Mouse (Mus musculus): ENCODE data around the gene Epb41.

Gene Epb41

GRCm38 (mm10) chr4:131920141-131920594 is 155.0 kb downstream of the Epb41 start:
- DNase-seq (ENCODE audit: low spot score in 2 of 2) = no peak

- no peak for DNase-seq (ENCODE audit: low spot score in 2 of 2)
These were observed 155.5 kb downstream of the Epb41 start for GRCm38 (mm10) chr4:131919506-131920140.

DNA sequence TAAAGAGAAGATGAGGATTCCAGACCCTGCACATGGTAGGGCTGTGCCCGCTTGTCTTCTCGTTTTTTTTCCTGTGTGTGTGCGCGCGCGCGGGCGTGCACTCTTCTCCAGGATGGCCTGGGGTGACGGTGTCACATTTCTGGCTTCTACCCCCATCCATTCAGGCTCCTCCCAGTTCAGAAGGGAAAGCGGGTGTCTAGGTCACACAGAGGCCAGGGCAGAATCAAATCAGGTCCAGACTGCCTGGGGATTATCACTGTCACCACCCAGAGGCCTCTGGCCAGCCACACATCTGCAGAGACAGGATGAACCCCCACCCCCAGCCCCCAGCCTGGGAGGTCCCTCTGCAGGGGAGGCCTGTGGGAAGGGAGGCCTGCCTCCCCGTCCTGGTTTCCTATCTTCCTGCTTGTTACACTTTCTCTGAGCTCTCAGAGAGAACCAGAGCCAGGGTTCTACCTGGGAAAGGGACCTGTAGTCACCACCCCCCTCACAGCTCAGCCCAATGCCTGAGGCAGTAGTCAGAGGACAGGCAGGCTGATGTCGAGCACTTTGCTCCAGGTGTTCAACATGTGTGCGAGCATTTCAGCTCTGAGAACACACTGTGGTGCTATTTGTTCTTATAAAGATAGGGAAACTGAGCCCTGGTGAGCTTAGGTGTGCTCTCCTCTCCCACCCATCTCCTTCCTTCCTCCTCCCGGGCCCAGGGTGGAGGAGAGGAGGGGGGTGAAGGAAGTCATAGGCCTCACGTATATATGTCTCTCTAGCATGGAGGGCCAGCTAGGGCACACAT is 156.2 kb downstream of the Epb41 start:
- no peak for DNase-seq (ENCODE audit: low spot score in 2 of 2)

DNA sequence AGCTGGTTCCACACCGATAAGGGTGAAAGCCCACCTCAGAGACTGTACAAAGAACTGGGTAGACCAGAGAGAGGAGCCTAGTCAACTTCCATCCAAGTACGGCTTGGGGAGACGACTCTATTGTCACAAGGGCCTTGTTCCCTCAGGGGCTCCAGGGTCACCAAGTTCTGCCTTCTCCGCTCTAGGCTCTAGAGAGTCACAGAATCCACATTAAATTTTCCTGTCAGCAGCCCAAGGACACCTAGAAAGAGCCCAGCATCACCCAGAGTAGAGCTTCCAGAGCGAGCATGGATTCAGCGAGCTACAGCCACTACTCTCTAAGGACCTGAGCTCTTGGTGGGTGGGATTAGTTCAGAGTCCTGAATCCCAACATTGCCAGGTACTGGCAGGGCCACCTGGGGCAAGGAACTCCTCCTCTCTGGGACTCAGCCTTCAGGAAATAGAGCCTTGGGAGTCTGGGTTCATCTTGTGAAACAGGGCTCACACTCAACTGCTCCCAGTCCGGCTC is 157.0 kb downstream of the Epb41 start:
- DNase-seq (ENCODE audit: low spot score in 2 of 2) = no peak

- no peak for DNase-seq (ENCODE audit: low spot score in 2 of 2)
These were observed 158.0 kb downstream of the Epb41 start for GRCm38 (mm10) chr4:131917010-131917555.

DNA sequence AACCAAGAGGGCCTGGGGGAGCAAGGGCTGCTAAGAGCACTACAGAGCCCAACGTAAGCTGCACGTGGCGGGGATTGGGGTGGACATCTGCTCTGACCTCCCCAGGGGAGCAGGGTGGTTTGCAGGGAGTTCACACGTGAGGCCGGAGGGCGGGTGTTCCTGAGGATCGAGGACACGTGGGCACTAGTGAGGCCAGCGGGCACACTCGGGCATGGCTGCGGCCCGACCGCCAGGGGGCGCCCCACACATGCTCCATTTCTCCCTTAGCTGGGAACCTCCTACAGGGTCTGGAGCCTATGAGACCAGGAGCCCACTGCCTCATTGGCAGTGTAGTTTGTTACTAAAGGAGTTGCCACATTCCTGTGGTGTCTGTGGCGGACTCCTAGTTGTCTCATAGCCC is 158.7 kb downstream of the Epb41 start:
- DNase-seq (ENCODE audit: low spot score in 2 of 2) = peak; percentile 63 to 70

GRCm38 (mm10) chr4:131915821-131916328 is 159.2 kb downstream of the Epb41 start:
- no peak for DNase-seq (ENCODE audit: low spot score in 2 of 2)

GRCm38 (mm10) chr4:131914891-131915469 is 160.1 kb downstream of the Epb41 start:
- no peak for DNase-seq (ENCODE audit: low spot score in 2 of 2)

GRCm38 (mm10) chr4:131914046-131914643 is 161.0 kb downstream of the Epb41 start:
- DNase-seq (ENCODE audit: low spot score in 2 of 2) = no peak

- no peak for DNase-seq (ENCODE audit: low spot score in 2 of 2)
These were observed 161.6 kb downstream of the Epb41 start for GRCm38 (mm10) chr4:131913526-131913925.

- no peak for DNase-seq (ENCODE audit: low spot score in 2 of 2)
These were observed 163.6 kb downstream of the Epb41 start for GRCm38 (mm10) chr4:131911521-131911920.

DNA sequence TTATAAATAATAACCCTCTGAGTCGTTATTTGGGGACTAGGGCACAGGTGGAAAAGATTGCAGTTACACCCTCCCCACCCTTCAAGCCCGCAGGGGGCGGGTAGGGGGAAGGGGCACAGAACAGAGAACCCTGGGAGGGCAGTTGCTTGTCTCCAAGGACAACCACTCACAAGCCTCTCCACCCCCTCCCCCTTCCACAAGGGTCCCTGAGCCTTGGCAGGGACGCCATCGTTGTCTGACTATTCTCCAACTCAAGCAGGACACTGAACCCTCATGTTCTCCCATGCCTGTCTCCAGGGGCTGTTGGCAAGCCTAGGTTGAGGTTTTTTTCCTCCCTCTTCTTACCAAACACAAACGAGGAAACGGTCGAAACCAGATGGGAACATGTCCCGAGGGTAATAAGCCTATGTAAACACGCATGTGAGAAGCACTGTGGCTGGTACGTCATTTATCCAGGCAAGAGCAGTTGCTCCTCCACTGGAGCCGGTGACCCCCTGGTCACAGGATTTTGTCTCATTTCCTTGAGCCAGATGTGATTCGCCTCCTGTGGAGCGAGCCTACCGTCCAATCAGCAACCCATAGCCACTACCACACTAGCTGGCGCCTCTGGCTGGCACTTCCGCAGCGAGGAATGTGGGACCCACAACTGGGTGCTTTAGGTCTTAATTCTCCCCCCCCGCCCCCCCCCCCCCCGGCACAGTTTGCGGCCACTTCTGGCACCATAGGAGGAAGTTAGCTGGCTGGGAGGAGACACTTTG is 164.7 kb downstream of the Epb41 start:
- DNase-seq (ENCODE audit: low spot score in 2 of 2) = no peak

GRCm38 (mm10) chr4:131907912-131908311 is 167.2 kb downstream of the Epb41 start:
- DNase-seq (ENCODE audit: low spot score in 2 of 2) = no peak

DNA sequence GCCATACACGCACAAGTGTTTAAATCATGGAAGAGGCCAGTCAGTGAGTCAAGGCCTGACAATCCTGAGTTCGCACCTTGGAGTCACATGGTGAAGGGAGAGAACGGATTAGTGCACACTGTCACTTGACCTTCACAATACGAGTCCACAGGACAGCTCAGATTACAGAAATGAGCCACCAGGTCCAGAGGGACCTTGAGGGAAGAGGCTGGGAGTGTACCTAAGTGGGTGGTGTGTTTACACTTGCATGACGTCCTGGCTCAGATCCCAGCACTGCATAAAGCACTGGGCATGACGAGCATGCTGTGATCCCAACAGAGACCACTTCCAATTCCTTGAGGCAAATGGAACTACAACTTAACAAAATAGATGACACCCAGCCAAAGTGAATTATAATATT is 168.7 kb downstream of the Epb41 start:
- DNase-seq (ENCODE audit: low spot score in 2 of 2) = no peak

DNA sequence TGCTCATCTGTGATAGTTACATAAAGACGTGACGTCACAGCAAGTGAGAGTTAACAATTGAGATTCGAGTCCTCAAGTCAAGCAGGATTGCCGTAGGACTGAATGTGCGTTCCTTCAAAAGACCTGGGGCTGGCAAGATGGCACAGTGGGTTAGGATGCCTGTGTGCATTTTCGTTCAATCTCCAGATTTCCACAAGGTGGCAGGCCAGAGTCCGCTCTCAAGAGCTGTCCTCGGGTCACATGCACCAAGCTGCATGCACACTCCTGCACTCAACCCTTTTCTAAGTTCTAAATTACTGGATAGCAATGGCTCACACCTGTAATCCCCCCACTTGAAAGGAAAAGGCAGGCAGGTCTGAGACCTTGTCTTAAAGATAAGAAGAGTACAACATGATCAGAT is 170.6 kb downstream of the Epb41 start:
- peak in 1 of 2 experiments; percentile 53 for DNase-seq (ENCODE audit: low spot score in 2 of 2)

GRCm38 (mm10) chr4:131901090-131901489 is 174.0 kb downstream of the Epb41 start:
- DNase-seq (ENCODE audit: low spot score in 2 of 2) = no peak

DNA sequence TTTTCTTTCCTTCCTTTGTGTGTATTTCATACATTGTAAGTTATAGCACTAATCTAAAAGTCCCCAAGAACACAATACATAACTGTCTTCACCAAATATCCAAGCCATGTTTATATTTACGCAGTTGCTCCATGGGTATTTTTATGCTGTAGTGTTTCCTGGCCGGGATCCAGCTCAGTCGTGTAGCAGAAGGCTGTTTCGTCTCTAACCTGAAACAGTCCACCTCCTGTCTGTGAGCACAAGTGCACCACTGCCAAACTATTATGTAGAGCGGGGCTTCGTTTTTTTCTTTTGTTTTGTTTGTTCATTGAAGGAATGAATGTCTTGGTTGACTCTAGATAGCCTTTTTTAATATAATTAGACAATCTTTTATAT is 176.0 kb downstream of the Epb41 start:
- no peak for DNase-seq (ENCODE audit: low spot score in 2 of 2)

GRCm38 (mm10) chr4:131898503-131899179 is 176.5 kb downstream of the Epb41 start:
- DNase-seq (ENCODE audit: low spot score in 2 of 2) = no peak

- DNase-seq (ENCODE audit: low spot score in 2 of 2) = no peak
These were observed 177.3 kb downstream of the Epb41 start for GRCm38 (mm10) chr4:131897787-131898186.

- DNase-seq (ENCODE audit: low spot score in 2 of 2) = no peak
These were observed 178.0 kb downstream of the Epb41 start for GRCm38 (mm10) chr4:131897109-131897508.
